Mouse (Mus musculus) C2C12 (cell line): ENCODE results near the gene Ago3. TPM values are rescaled to one million over a fixed set of nuclear protein-coding genes. Genes with fewer than 3 reads are reported as not detected.

Experiments
- H3K27me3 ChIP-seq: one replicate; pipeline ENCODE4 v1.6.1; 2011; ENCODE audit not compliant: control insufficient read depth, insufficient read depth, insufficient read length
- H3K36me3 ChIP-seq: one replicate; pipeline ENCODE4 v1.6.1; 2011; ENCODE audit not compliant: control insufficient read depth, insufficient read depth
- H3K4me3 ChIP-seq: one replicate; pipeline ENCODE4 v1.5.1; 2011; ENCODE audit warnings: mild to moderate bottlenecking, control low read depth; ENCODE audit not compliant: poor library complexity, insufficient read depth, severe bottlenecking
- H3K79me2 ChIP-seq: one replicate; pipeline ENCODE4 v1.6.1; 2011; ENCODE audit not compliant: control insufficient read depth, insufficient read depth
- H3K79me3 ChIP-seq: one replicate; pipeline ENCODE4 v1.6.1; 2011; ENCODE audit warnings: low read depth, control low read depth
- H3ac ChIP-seq: one replicate; pipeline ENCODE3; 2011; ENCODE audit warnings: low read depth; ENCODE audit not compliant: control insufficient read depth, insufficient read length
- CEBPB ChIP-seq: IDR thresholded peaks from one replicate; pipeline ENCODE4 v1.6.1; 2011; ENCODE audit warnings: low read depth, mild to moderate bottlenecking, control low read depth, moderate library complexity
- CTCF ChIP-seq: IDR thresholded peaks from one replicate; pipeline ENCODE4 v1.5.1; 2011; ENCODE audit not compliant: control insufficient read depth, insufficient read depth, insufficient read length
- FOSL1 ChIP-seq: IDR thresholded peaks from one replicate; pipeline ENCODE4 v1.8.0; 2011; ENCODE audit warnings: mild to moderate bottlenecking, low read length; ENCODE audit not compliant: poor library complexity, insufficient read depth, severe bottlenecking
- MAX ChIP-seq: IDR thresholded peaks from one replicate; pipeline ENCODE4 v1.6.1; 2011; ENCODE audit warnings: mild to moderate bottlenecking, control low read depth
- MYOD1 ChIP-seq: IDR thresholded peaks from one replicate; pipeline ENCODE4 v1.6.1; 2011; ENCODE audit warnings: low read depth; ENCODE audit not compliant: control insufficient read depth, insufficient read length
- MYOG ChIP-seq: IDR thresholded peaks from one replicate; pipeline ENCODE4 v1.6.1; 2011; ENCODE audit not compliant: control insufficient read depth, insufficient read length; ENCODE audit errors: extremely low read depth
- USF1 ChIP-seq: IDR thresholded peaks from one replicate; pipeline ENCODE4 v1.6.1; 2011; ENCODE audit warnings: low read depth, mild to moderate bottlenecking, control low read depth, moderate library complexity
- polyA plus RNA-seq: library from polyadenylated mRNA; unstranded; fragments of >200 nt; fragmentation: generic; extraction: Trizol; gene quantifications from one replicate; pipeline ENCODE4 v1.2.1, GENCODE M21; 2012; ENCODE audit warnings: missing spikeins

Ago3 gene
- polyA plus RNA-seq, 1 experiment: 5.2 TPM

DNA sequence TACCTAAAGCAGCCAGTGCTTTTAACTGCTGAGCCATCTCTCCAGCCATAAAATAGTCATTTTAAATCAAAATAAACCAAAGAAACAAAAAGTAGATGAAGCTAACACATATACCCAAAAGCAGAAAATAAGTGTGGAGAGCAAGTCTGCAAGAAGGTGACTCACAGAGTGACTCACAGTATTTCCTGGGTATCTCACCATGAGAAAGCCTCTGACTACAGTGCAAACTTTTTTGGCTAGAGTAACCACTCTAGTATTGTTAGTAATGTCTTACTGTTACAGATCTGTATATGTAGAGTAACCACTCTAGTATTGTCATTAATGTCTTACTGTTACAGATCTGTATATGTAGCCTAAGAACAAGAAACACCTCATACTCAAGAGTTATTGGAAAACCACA lies 13.6 kb downstream of the Ago3 start:
- Histone ChIP-seq H3K79me3 (peaks cover 17% of the 10 kb centered on the region), H3K4me3 (no peak overlapping the region), H3K36me3 (peaks cover 6% of the 10 kb centered on the region), H3K27me3 (no peaks in the 10 kb centered on the region), H3ac (no peak overlapping the region), H3K79me2 (peaks cover 32% of the 10 kb centered on the region)
- TF ChIP-seq CTCF (no peak), MAX (no peak), FOSL1 (peak; percentile 86)

DNA sequence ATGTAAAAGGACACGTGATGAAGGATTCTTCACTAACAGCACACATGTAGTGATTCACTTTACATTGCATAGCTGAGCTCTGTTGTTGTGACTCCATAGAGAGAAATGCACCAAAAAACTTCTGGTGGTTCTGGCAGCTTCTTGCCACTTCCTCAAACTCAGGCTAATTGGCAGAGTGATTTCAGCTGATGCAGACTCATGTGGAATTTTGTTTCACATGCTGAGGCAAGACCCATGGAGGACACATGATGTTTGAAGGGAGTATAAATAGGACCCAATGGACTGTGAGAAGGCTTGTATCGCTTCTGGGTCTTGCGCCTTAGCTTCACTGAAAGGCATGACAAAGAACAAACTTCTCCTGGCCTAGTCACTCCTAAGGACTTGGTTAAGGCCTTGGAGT lies 16.8 kb downstream of the Ago3 start:
- peaks cover 4% of the 10 kb centered on the region for H3K79me2 ChIP-seq
- H3K36me3 ChIP-seq: peaks cover 8% of the 10 kb centered on the region
- no peak overlapping the region for H3ac ChIP-seq
- no peak for TF ChIP-seq MYOD1
- TF ChIP-seq MAX: no peak
- TF ChIP-seq CEBPB: no peak
- TF ChIP-seq CTCF: no peak
- TF ChIP-seq FOSL1: no peak
- no peak for TF ChIP-seq USF1
- TF ChIP-seq MYOG: no peak
- H3K27me3 ChIP-seq: no peaks in the 10 kb centered on the region
- no peak overlapping the region for H3K4me3 ChIP-seq
- peaks cover 7% of the 10 kb centered on the region for H3K79me3 ChIP-seq

DNA sequence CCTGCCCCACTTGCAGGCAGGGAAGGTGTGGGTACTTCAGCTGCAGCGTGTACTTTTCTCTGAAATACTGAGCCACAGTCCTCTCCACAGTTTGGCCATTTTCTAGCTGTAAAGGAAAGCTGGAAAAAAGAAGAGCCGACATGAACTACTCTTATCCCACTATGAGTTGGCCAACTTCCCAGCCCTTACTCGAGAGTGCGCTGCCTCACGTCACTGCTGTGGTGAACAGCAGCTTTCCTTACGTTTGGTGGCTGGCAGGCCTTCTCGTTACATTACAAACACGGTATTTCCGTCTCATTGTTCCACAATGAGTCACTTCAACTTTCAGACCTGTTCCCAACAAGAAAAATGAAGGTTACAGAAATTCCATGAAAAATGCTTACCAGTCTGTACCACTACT lies 57.9 kb downstream of the Ago3 start:
- Histone ChIP-seq H3K79me3 (no peaks in the 10 kb centered on the region), H3K27me3 (no peaks in the 10 kb centered on the region), H3K79me2 (no peaks in the 10 kb centered on the region), H3K36me3 (peaks cover 55% of the 10 kb centered on the region), H3ac (no peak overlapping the region), H3K4me3 (no peak overlapping the region)
- TF ChIP-seq MYOD1 (no peak), CEBPB (no peak), USF1 (no peak), FOSL1 (no peak), MAX (no peak)

DNA sequence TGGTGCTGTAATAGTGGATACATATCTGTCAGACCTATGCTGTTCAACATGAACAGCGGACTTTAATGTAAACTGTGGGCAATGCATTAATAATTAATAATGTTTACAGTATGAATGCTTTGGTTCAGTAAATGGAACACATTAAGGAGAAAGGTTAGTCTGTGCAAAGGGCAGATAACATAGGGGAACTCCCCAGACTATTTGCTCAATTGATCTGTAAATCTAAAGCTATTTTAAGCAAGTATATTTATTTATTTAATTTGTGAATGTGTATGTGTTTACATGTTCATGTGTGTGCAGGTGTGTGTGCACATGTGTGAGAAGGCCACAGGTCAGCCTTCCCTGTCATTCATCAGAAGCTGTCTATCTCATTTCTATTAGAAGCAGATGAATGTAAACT lies 69.3 kb downstream of the Ago3 start:
- TF ChIP-seq CTCF (no peak), CEBPB (no peak), USF1 (no peak), MYOG (no peak), FOSL1 (no peak), MAX (no peak), MYOD1 (no peak)
- Histone ChIP-seq H3ac (no peak overlapping the region), H3K4me3 (no peak overlapping the region), H3K36me3 (peaks cover 28% of the 10 kb centered on the region), H3K79me2 (no peaks in the 10 kb centered on the region), H3K79me3 (no peaks in the 10 kb centered on the region), H3K27me3 (no peaks in the 10 kb centered on the region)

DNA sequence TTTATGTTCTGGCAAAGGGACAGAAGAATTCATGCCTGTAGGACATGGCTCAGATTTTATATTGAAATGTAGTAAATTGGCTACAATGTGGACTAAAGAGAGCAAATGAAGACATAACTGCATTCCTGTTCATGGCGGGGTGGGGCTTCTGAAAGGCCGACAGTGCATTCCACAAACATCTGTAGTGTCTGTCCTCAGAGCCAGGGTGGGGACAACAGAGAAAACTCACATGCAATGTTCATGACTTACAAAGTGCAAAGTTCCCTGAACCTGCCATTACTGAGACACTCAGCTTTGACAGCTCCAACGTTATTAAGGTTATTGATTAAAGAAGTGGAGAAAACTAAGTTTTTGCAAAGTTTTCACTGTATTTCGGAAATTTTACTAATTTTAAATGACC lies 85.9 kb downstream of the Ago3 start:
- no peak overlapping the region for H3ac ChIP-seq
- peaks cover 31% of the 10 kb centered on the region for H3K36me3 ChIP-seq
- TF ChIP-seq FOSL1: no peak
- TF ChIP-seq MAX: no peak
- TF ChIP-seq CTCF: no peak
- TF ChIP-seq CEBPB: no peak
- TF ChIP-seq MYOD1: no peak
- no peak for TF ChIP-seq USF1
- TF ChIP-seq MYOG: no peak
- H3K79me2 ChIP-seq: no peaks in the 10 kb centered on the region
- H3K4me3 ChIP-seq: no peak overlapping the region
- H3K79me3 ChIP-seq: no peaks in the 10 kb centered on the region
- no peaks in the 10 kb centered on the region for H3K27me3 ChIP-seq

DNA sequence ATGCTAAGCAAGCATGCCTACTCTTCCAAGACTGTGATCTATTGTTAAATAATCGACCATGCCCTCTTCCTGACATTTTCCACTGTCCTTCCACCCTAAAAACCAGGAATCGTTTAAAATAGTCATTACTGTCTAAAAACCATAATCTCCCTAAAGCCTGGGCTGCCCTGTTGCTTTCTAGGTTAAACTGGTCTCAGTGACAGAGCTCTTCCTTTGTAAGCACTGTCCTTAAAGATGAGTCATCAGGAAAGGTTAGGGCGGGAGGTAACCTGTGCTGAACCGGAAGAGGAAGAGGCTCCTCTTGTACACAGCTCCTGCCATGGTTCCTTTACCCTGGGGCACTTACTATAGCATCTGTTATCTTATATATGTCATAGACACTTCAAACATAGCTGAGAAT lies 89.9 kb downstream of the Ago3 start:
- H3K27me3 ChIP-seq: no peaks in the 10 kb centered on the region
- H3K79me2 ChIP-seq: no peaks in the 10 kb centered on the region
- no peak overlapping the region for H3ac ChIP-seq
- H3K79me3 ChIP-seq: no peaks in the 10 kb centered on the region
- no peak overlapping the region for H3K4me3 ChIP-seq
- H3K36me3 ChIP-seq: peaks cover 15% of the 10 kb centered on the region
- TF ChIP-seq CEBPB: no peak
- TF ChIP-seq MYOD1: no peak
- no peak for TF ChIP-seq MAX
- TF ChIP-seq MYOG: no peak
- no peak for TF ChIP-seq CTCF
- no peak for TF ChIP-seq FOSL1
- no peak for TF ChIP-seq USF1
